Mouse (Mus musculus): ENCODE data around the gene Slc38a8. TPM values are rescaled to one million over a fixed set of nuclear protein-coding genes. Genes with fewer than 3 reads are reported as not detected.

Gene Slc38a8
- polyA plus RNA-seq, 1 experiment from 2014 or later, result not detected

- no peak for DNase-seq (ENCODE audit: low spot score)
- H3K4me1 ChIP-seq (replicated peaks; ENCODE audit: control insufficient read depth, insufficient read depth), result peaks cover 6% of the 10 kb centered on the region; the same call in 1 of the 2 replicates
- no peak for TF ChIP-seq CTCF (IDR thresholded peaks at IDR 0.05; ENCODE audit: low read depth)
- TF ChIP-seq EP300 (optimal IDR thresholded peaks at IDR 0.05), result no peak
- H3K36me3 ChIP-seq (ENCODE audit: control insufficient read depth, insufficient read depth, low read length), result no peaks in the 10 kb centered on the region
- 79% methylated on average over 7 of the region's 7 CpGs for WGBS
- no peak for ATAC-seq (ENCODE audit: low FRiP score, low TSS enrichment)
- no peaks in the 10 kb centered on the region for H3K9me3 ChIP-seq (ENCODE audit: control insufficient read depth, low read length)
- H3K27me3 ChIP-seq (ENCODE audit: control insufficient read depth, insufficient read depth, low read length), result no peaks in the 10 kb centered on the region
- no peak overlapping the region for H3K4me2 ChIP-seq (replicated peaks; ENCODE audit: low read depth)
- no peak overlapping the region for H3K9ac ChIP-seq (ENCODE audit: low read length)
- H3K4me3 ChIP-seq (ENCODE audit: low read depth, low read length), result no peak overlapping the region
- H3K27ac ChIP-seq (replicated peaks), result no peak overlapping the region
Observed at GRCm38 (mm10) chr8:119430690-119431089, 70.8 kb downstream of the Slc38a8 start.

DNA sequence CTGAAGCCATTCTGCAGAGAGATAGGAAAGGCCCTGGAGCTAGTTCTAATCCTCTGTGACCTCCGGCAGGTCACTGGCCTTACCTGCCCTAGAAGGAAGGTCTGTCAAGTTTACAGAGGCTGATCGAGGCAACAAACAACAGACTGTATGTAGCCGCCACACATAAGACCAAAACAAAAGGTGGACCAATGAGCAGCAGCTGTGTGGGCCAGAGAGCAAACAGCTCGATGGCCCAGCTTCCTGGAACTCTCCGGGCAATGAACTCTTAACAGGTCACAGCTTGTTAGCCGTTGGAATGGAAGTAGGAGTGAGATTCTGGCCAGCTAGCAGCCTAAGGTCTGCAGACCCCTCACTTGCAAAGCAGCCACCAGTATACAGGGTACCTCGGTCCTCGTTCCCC lies 71.2 kb downstream of the Slc38a8 start:
- no peak for ATAC-seq (ENCODE audit: low FRiP score, low TSS enrichment)
- Histone ChIP-seq H3K27ac (replicated peaks) (no peak overlapping the region), H3K27me3 (ENCODE audit: control insufficient read depth, insufficient read depth, low read length) (no peaks in the 10 kb centered on the region), H3K9me3 (ENCODE audit: control insufficient read depth, low read length) (no peaks in the 10 kb centered on the region), H3K4me3 (ENCODE audit: low read depth, low read length) (no peak overlapping the region), H3K9ac (ENCODE audit: low read length) (no peak overlapping the region), H3K4me2 (replicated peaks; ENCODE audit: low read depth) (no peak overlapping the region), H3K4me1 (replicated peaks; ENCODE audit: control insufficient read depth, insufficient read depth) (peaks cover 6% of the 10 kb centered on the region; the same call in 1 of the 2 replicates), H3K36me3 (ENCODE audit: control insufficient read depth, insufficient read depth, low read length) (no peaks in the 10 kb centered on the region)
- DNase-seq (ENCODE audit: low spot score), result no peak
- WGBS, result 64% methylated on average over 8 of the region's 8 CpGs
- TF ChIP-seq EP300 (optimal IDR thresholded peaks at IDR 0.05), result no peak
- TF ChIP-seq CTCF (IDR thresholded peaks at IDR 0.05; ENCODE audit: low read depth), result no peak

Other genes starting within 250 kb of the Slc38a8 start
- gene Hsbp1, start 157.2 kb downstream of the Slc38a8 start, polyA plus RNA-seq (2015; fragmentation: Nextera tagmentation; extraction: Ambion mirVana), result 245 and 246 TPM in 2 replicates
- 22.0 and 24.0 TPM in 2 replicates for gene Mlycd, start 106.8 kb downstream of the Slc38a8 start, polyA plus RNA-seq (2015; fragmentation: Nextera tagmentation; extraction: Ambion mirVana)
- 11.4 and 14.5 TPM in 2 replicates for gene Osgin1, start 67.6 kb downstream of the Slc38a8 start, polyA plus RNA-seq (2015; fragmentation: Nextera tagmentation; extraction: Ambion mirVana)
- gene Necab2, start 55.0 kb downstream of the Slc38a8 start, polyA plus RNA-seq (2015; fragmentation: Nextera tagmentation; extraction: Ambion mirVana), result 1.5 and 1.6 TPM in 2 replicates
- 37.1 and 38.4 TPM in 2 replicates for gene Mbtps1, start 57.0 kb upstream of the Slc38a8 start, polyA plus RNA-seq (2015; fragmentation: Nextera tagmentation; extraction: Ambion mirVana)
- 21.3 and 21.4 TPM in 2 replicates for gene Hsdl1, start 73.5 kb upstream of the Slc38a8 start, polyA plus RNA-seq (2015; fragmentation: Nextera tagmentation; extraction: Ambion mirVana)
- 0.24 and 0.30 TPM in 2 replicates for gene Dnaaf1, start 73.5 kb upstream of the Slc38a8 start, polyA plus RNA-seq (2015; fragmentation: Nextera tagmentation; extraction: Ambion mirVana)
- gene Taf1c, start 103.5 kb upstream of the Slc38a8 start, polyA plus RNA-seq (2015; fragmentation: Nextera tagmentation; extraction: Ambion mirVana), result 5.9 and 6.2 TPM in 2 replicates
- gene Adad2, start 111.0 kb upstream of the Slc38a8 start, polyA plus RNA-seq (2015; fragmentation: Nextera tagmentation; extraction: Ambion mirVana), result not detected in 2 replicates
- 0.49 and 0.52 TPM in 2 replicates for gene Kcng4, start 134.0 kb upstream of the Slc38a8 start, polyA plus RNA-seq (2015; fragmentation: Nextera tagmentation; extraction: Ambion mirVana)
- 58.0 and 61.0 TPM in 2 replicates for gene Wfdc1, start 164.7 kb upstream of the Slc38a8 start, polyA plus RNA-seq (2015; fragmentation: Nextera tagmentation; extraction: Ambion mirVana)
- gene Atp2c2, start 198.3 kb upstream of the Slc38a8 start, polyA plus RNA-seq (2015; fragmentation: Nextera tagmentation; extraction: Ambion mirVana), result 7.7 and 8.8 TPM in 2 replicates

Measured in stomach, postnatal 0 days (tissue).